Mouse (Mus musculus): ENCODE results near the gene Olfr1219.

- TF ChIP-seq HCFC1 (IDR thresholded peaks at IDR 0.05; ENCODE audit: borderline replicate concordance, insufficient read depth, low read length): no peak
- TF ChIP-seq ZC3H11A (IDR thresholded peaks at IDR 0.05; ENCODE audit: borderline replicate concordance, low read depth, low read length): no peak
Measured at GRCm38 (mm10) chr2:89093848-89094247, 10.5 kb upstream of the Olfr1219 start.
